In the genomic region with DNA sequence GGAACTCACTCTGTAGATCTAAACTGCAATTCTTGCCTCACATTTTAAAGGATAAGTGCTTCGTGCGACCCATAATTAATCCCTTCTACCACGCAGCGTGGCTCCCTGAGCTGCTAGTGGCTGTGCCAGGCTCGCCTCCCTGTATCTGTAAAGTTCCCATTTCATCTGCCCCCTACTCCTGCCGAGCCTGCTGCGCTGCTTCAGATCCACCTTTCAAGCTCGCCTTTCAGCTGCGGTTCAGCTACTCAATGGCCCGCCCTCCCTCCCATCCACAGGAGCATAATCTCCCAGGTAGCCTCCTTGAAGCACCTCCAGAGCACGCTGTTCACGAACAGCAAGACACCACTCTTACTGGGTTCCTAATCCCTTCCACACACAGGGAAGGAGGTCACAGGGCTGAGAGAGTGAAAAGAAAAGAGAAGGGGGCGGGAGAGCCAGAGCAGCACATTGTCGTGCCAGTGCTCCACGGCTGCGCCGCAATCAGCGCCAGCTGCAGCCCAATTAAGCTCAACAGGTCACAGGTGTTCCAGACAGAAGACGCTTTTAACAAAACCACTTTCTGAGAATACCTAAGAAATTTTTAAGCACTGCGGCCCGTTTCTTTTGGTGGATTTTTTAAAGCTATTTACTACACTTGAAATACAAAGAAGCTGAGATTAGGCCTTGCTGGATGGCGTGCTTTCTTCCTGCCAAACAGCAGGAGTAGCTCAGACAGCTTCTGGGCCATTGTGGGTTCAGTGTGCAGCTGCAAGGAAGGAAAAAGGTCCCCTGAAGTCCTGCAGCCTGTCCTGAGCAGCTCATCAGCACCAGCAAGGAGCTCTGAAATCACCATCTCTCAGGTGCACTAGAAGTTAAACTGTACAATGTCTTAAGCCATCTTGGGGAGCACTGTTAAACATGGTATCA, we compare ENCODE assay signal across 9 mouse cellular contexts.
DNase-seq lines count a peak whose midpoint lies in the region; ATAC-seq and TF ChIP-seq lines count a peak whose summit lies in the region.
"Had no signal": no experiment of that assay in that cellular context is flagged by ENCODE, and none has a peak within 500 bp of the region (broad histone marks: within the 10 kb centered on the region; RNA-seq: fewer than 3 reads in every experiment).

No protein-coding gene starts in this region.

- H3K4me3 ChIP-seq in lung, postnatal 0 days (ENCODE audit: low read depth, low read length): no peak overlapping the region
- H3K4me3 ChIP-seq in embryonic facial prominence, embryonic 11.5 days (ENCODE audit: low read depth, low read length): no peak overlapping the region
- no peak overlapping the region for H3K4me3 ChIP-seq in hindbrain, embryonic 15.5 days
- no peak overlapping the region for H3K4me3 ChIP-seq in neural tube, embryonic 13.5 days
- H3K4me3 ChIP-seq in intestine, embryonic 15.5 days (replicated peaks): no peak overlapping the region

- 57% methylated on average over 22 of the region's 22 CpGs for WGBS in lung, postnatal 0 days
- WGBS in embryonic facial prominence, embryonic 11.5 days: 17% methylated on average over 22 of the region's 22 CpGs
- 20% methylated on average over 22 of the region's 22 CpGs for WGBS in hindbrain, embryonic 15.5 days
- 16% methylated on average over 22 of the region's 22 CpGs for WGBS in neural tube, embryonic 13.5 days
- WGBS in intestine, embryonic 15.5 days: 67% methylated on average over 22 of the region's 22 CpGs

- TF ChIP-seq CTCF in lung, postnatal 0 days (IDR thresholded peaks at IDR 0.05): no peak

- ATAC-seq in lung, postnatal 0 days: peak; percentile 19; the same call in 1 of the 2 replicates
- ATAC-seq in embryonic facial prominence, embryonic 11.5 days (replicated peaks; ENCODE audit: insufficient number of reproducible peaks, low FRiP score, low TSS enrichment, low read depth): peak; percentile 90
- ATAC-seq in hindbrain, embryonic 15.5 days (ENCODE audit: low FRiP score, low read depth): peak; percentile 84
- ATAC-seq in neural tube, embryonic 13.5 days (ENCODE audit: low read depth): peak; percentile 56
- no peak for ATAC-seq in intestine, embryonic 15.5 days

- H3K9me3 ChIP-seq in lung, postnatal 0 days (ENCODE audit: low read length): no peaks in the 10 kb centered on the region
- no peaks in the 10 kb centered on the region for H3K9me3 ChIP-seq in embryonic facial prominence, embryonic 11.5 days (replicated peaks; ENCODE audit: control insufficient read depth, low read length)
- H3K9me3 ChIP-seq in hindbrain, embryonic 15.5 days: no peaks in the 10 kb centered on the region
- no peaks in the 10 kb centered on the region for H3K9me3 ChIP-seq in neural tube, embryonic 13.5 days
- H3K9me3 ChIP-seq in intestine, embryonic 15.5 days: no peaks in the 10 kb centered on the region

- H3K27me3 ChIP-seq in lung, postnatal 0 days (replicated peaks; ENCODE audit: insufficient read depth, low read length): no peaks in the 10 kb centered on the region
- H3K27me3 ChIP-seq in embryonic facial prominence, embryonic 11.5 days (ENCODE audit: control insufficient read depth, insufficient read depth, low read length): no peaks in the 10 kb centered on the region
- no peaks in the 10 kb centered on the region for H3K27me3 ChIP-seq in hindbrain, embryonic 15.5 days
- no peaks in the 10 kb centered on the region for H3K27me3 ChIP-seq in neural tube, embryonic 13.5 days
- H3K27me3 ChIP-seq in intestine, embryonic 15.5 days (replicated peaks): no peaks in the 10 kb centered on the region

- TF ChIP-seq EP300 in lung, postnatal 0 days (IDR thresholded peaks at IDR 0.05): no peak

- H3K36me3 ChIP-seq in lung, postnatal 0 days (ENCODE audit: insufficient read depth, low read length): no peaks in the 10 kb centered on the region
- no peaks in the 10 kb centered on the region for H3K36me3 ChIP-seq in embryonic facial prominence, embryonic 11.5 days (replicated peaks; ENCODE audit: control insufficient read depth, insufficient read depth, low read depth, low read length)
- no peaks in the 10 kb centered on the region for H3K36me3 ChIP-seq in hindbrain, embryonic 15.5 days
- H3K36me3 ChIP-seq in neural tube, embryonic 13.5 days: no peaks in the 10 kb centered on the region
- H3K36me3 ChIP-seq in intestine, embryonic 15.5 days: no peaks in the 10 kb centered on the region

- H3K4me2 ChIP-seq in lung, postnatal 0 days (replicated peaks; ENCODE audit: low read depth, low read length): peak overlapping the region; percentile 36; the same call in 1 of the 2 replicates
- peak overlapping the region; percentile 27 for H3K4me2 ChIP-seq in embryonic facial prominence, embryonic 11.5 days (ENCODE audit: low read depth, low read length)
- peak overlapping the region; percentile 37 for H3K4me2 ChIP-seq in hindbrain, embryonic 15.5 days
- peak overlapping the region; percentile 38 for H3K4me2 ChIP-seq in neural tube, embryonic 13.5 days
- H3K4me2 ChIP-seq in intestine, embryonic 15.5 days (replicated peaks): no peak overlapping the region

- peak; percentile 32 for DNase-seq in lung, postnatal 0 days (ENCODE audit: low spot score)
- DNase-seq in lung, postnatal 10 days: no peak
- peak; percentile 64 for DNase-seq in embryonic facial prominence, embryonic 11.5 days (ENCODE audit: low spot score)
- DNase-seq in layer of hippocampus, postnatal 36 days: no peak
- no peak for DNase-seq in left cerebral cortex, adult 18-20 months (ENCODE audit: low spot score in 2 of 2)
- DNase-seq: adrenal gland, postnatal 10 days had no signal

- no peak overlapping the region for H3K27ac ChIP-seq in lung, postnatal 0 days (ENCODE audit: low read length)
- H3K27ac ChIP-seq in embryonic facial prominence, embryonic 11.5 days (replicated peaks; ENCODE audit: low read depth, low read length): 0 out of 2 replicates have a peak overlapping the region, but pooled peaks have one; percentile 25
- H3K27ac ChIP-seq in hindbrain, embryonic 15.5 days (replicated peaks): no peak overlapping the region
- H3K27ac ChIP-seq in neural tube, embryonic 13.5 days (replicated peaks): no peak overlapping the region
- H3K27ac ChIP-seq in intestine, embryonic 15.5 days: no peak overlapping the region

- H3K4me1 ChIP-seq in lung, postnatal 0 days (ENCODE audit: insufficient read depth, low read depth, low read length): no peaks in the 10 kb centered on the region
- H3K4me1 ChIP-seq in embryonic facial prominence, embryonic 11.5 days (ENCODE audit: control insufficient read depth, insufficient read depth, low read length): no peaks in the 10 kb centered on the region; the same call in 1 of the 2 replicates
- peaks cover 11% of the 10 kb centered on the region for H3K4me1 ChIP-seq in hindbrain, embryonic 15.5 days (replicated peaks)
- peaks cover 17% of the 10 kb centered on the region for H3K4me1 ChIP-seq in neural tube, embryonic 13.5 days (replicated peaks)
- H3K4me1 ChIP-seq in intestine, embryonic 15.5 days (replicated peaks): no peaks in the 10 kb centered on the region

- H3K9ac ChIP-seq in lung, postnatal 0 days (replicated peaks; ENCODE audit: low read depth): no peak overlapping the region
- no peak overlapping the region; the same call in 1 of the 2 replicates for H3K9ac ChIP-seq in embryonic facial prominence, embryonic 11.5 days (replicated peaks; ENCODE audit: low read length)
- H3K9ac ChIP-seq in hindbrain, embryonic 15.5 days: no peak overlapping the region
- H3K9ac ChIP-seq in neural tube, embryonic 13.5 days: peak overlapping the region; percentile 50; the same call in 1 of the 2 replicates
- no peak overlapping the region for H3K9ac ChIP-seq in intestine, embryonic 15.5 days

Comparison
In these comparisons a context has a peak if more than half of its experiments do, and no peak if none do; other contexts are left out.
1. DNase-seq: peak in lung, postnatal 0 days (single experiment) and embryonic facial prominence, embryonic 11.5 days (single experiment); none in lung, postnatal 10 days (single experiment), layer of hippocampus, postnatal 36 days (0 of 2) and left cerebral cortex, adult 18-20 months (0 of 2).